Mouse (Mus musculus) lung, adult 2 months (tissue): ENCODE results near the gene Ccp110. TPM values are rescaled to one million over a fixed set of nuclear protein-coding genes. Genes with fewer than 3 reads are reported as not detected.

Source experiments
- DNase-seq: peaks from one replicate; pipeline ENCODE4 v3.0.0; 2022
- H3K4me1 ChIP-seq: fragments of 200-500 bp; 2 replicates; pipeline ENCODE4 v1.6.1; 2011; ENCODE audit warnings: low read length; ENCODE audit not compliant: control insufficient read depth, insufficient read depth
- H3K4me3 ChIP-seq: fragments of 200-500 bp; replicated peaks from 2 replicates; pipeline ENCODE3; 2011; ENCODE audit warnings: low read depth, mild to moderate bottlenecking, control low read depth, low read length; ENCODE audit errors: extremely low read depth
- CTCF ChIP-seq: fragments of 200-500 bp; IDR thresholded peaks from 2 replicates; pipeline ENCODE4 v1.5.1; 2011; ENCODE audit warnings: mild to moderate bottlenecking, low read length, control low read depth; ENCODE audit not compliant: insufficient read depth
- POLR2A ChIP-seq: fragments of 200-500 bp; IDR thresholded peaks from 2 replicates; pipeline ENCODE4 v1.6.1; 2011; ENCODE audit warnings: low read depth, mild to moderate bottlenecking, control low read depth, low read length, borderline replicate concordance; ENCODE audit errors: extremely low read depth
- WGBS: fragments of 180-500 bp; shearing (Covaris S2); methylation state at CpG from one replicate; pipeline ENCODE4 v1.1.7; 2018; 5-methylcytosine and 5-hydroxymethylcytosine counted together
- polyA plus RNA-seq: library from polyadenylated mRNA; depleted of rRNA; stranded (reverse); fragments of >200 nt; gene quantifications from 2 replicates; pipeline ENCODE4 v1.2.3, GENCODE M21; 2012

Gene Ccp110
- polyA plus RNA-seq, 1 experiment = 6.8 TPM

GRCm38 (mm10) chr7:118718066-118718465, 5.7 kb downstream of the Ccp110 start:
- 90% methylated on average over 4 of the region's 4 CpGs for WGBS
- no peak for TF ChIP-seq CTCF
- TF ChIP-seq POLR2A = no peak
- Histone ChIP-seq H3K4me1 (no peaks in the 10 kb centered on the region), H3K4me3 (no peak overlapping the region)
- DNase-seq = no peak

- 79% methylated on average over 9 of the region's 9 CpGs for WGBS
- no peak overlapping the region for H3K4me3 ChIP-seq
- peak; percentile 70 for DNase-seq
- H3K4me1 ChIP-seq = peaks cover 3% of the 10 kb centered on the region; the same call in 1 of the 2 replicates
- TF ChIP-seq POLR2A (no peak), CTCF (no peak)
These were observed 11.6 kb downstream of the Ccp110 start for GRCm38 (mm10) chr7:118723927-118724326.

DNA sequence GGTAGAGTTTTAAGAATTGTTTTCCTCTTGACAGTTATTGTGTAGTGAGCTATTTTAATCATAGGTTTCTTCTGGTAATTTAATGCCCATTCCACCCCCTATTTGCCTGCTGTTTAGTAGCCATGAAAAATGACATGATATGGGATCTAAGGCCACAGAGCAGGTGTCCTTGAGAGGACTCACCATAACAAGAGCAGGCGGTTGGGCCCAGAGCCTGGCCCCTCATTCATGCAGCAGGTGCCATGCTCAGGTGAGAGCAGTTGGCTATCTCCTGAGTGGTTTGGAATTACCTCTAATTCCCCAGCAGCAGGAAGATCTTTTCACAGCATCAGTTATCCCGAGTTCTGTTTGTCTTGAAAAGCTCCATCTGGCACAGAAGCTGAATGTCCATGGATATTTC, 13.1 kb downstream of the Ccp110 start:
- no peak for DNase-seq
- Histone ChIP-seq H3K4me1 (peaks cover 3% of the 10 kb centered on the region; the same call in 1 of the 2 replicates), H3K4me3 (no peak overlapping the region)
- WGBS = 75% methylated on average over 2 of the region's 2 CpGs
- no peak for TF ChIP-seq CTCF
- TF ChIP-seq POLR2A = no peak

- 92% methylated on average over 13 of the region's 13 CpGs for WGBS
- H3K4me3 ChIP-seq = no peak overlapping the region
- H3K4me1 ChIP-seq = peaks cover 3% of the 10 kb centered on the region; the same call in 1 of the 2 replicates
- TF ChIP-seq POLR2A (no peak), CTCF (no peak)
- no peak for DNase-seq
These were observed 16.7 kb downstream of the Ccp110 start for GRCm38 (mm10) chr7:118728846-118729587.

DNA sequence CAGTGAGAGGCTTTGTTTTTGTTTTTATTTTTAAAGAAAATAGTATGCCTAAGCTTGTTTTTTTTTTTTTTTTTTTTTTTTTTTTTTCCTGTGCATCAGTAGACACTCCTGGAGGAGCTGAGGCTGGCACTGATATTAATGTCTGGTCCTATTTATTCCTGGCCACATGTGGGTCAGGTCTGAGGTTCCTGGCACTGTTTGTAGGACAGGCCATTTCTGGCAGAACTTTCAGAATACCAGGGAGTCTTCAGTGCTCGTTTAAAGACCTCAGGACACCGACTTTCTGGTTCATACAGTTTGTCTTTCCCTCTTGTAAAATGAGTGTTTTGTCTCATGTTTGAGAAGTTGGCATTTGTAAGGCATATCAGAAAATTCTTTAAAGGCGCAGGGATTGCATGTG, 19.4 kb downstream of the Ccp110 start:
- no peak for TF ChIP-seq POLR2A
- no peak for TF ChIP-seq CTCF
- Histone ChIP-seq H3K4me1 (no peaks in the 10 kb centered on the region), H3K4me3 (no peak overlapping the region)
- WGBS = 85% methylated on average over 3 of the region's 3 CpGs
- no peak for DNase-seq

- no peak for DNase-seq
- TF ChIP-seq POLR2A (no peak), CTCF (no peak)
- whole genome bisulfite sequencing = 95% methylated on average over 13 of the region's 13 CpGs
- Histone ChIP-seq H3K4me1 (no peaks in the 10 kb centered on the region), H3K4me3 (no peak overlapping the region)
These were observed 20.9 kb downstream of the Ccp110 start for GRCm38 (mm10) chr7:118733225-118733624.

GRCm38 (mm10) chr7:118738730-118739129, 26.4 kb downstream of the Ccp110 start:
- no peak for DNase-seq
- H3K4me1 ChIP-seq = peaks cover 5% of the 10 kb centered on the region; the same call in 1 of the 2 replicates
- no peak for TF ChIP-seq POLR2A
- no peak for TF ChIP-seq CTCF
- H3K4me3 ChIP-seq = no peak overlapping the region
- 73% methylated on average over 1 of the region's 1 CpGs for WGBS

DNA sequence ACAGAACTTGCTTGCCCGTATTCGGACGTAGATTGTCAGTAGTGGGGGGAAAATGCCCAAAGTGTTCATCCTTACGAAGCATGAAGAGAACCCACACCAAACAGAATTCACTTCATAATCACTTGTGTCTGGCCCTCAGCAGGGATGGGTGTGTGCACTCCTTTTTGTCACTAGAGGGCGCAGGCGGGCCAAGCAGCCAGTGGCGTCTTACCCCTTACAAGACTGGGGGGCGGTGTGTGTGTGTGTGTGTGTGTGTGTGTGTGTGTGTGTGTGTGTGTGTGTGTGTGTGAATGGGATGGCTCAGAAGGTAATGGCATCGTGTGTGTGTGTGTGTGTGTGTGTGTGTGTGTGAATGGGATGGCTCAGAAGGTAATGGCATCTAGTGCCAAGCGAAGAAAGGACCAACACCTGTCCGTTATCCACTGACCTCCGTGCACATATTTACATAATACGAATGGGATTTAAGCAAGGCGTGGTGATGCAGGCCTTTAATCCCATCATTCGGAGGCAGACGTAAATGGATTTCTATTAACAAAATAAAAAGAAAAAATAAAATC, 27.7 kb downstream of the Ccp110 start, which contains the start of gene Vps35l:
Vps35l (plus strand) TSS at position 252 of the 557 bp plus-strand sequence.
- DNase-seq = peak; percentile 61
- H3K4me1 ChIP-seq = peaks cover 5% of the 10 kb centered on the region; the same call in 1 of the 2 replicates
- H3K4me3 ChIP-seq = peak within 1 kb of the TSS; percentile 93
- WGBS = 1% methylated on average over 16 of the region's 16 CpGs
- TF ChIP-seq POLR2A = no peak
- TF ChIP-seq CTCF = peak; percentile 68

- DNase-seq = peak; percentile 94
- Histone ChIP-seq H3K4me3 (peak overlapping the region; percentile 93), H3K4me1 (peaks cover 5% of the 10 kb centered on the region; the same call in 1 of the 2 replicates)
- WGBS = 2% methylated on average over 41 of the region's 41 CpGs
- TF ChIP-seq POLR2A = peak; percentile 63; the same call in 1 of the 2 replicates
- no peak for TF ChIP-seq CTCF
These were observed 28.4 kb downstream of the Ccp110 start for GRCm38 (mm10) chr7:118740532-118741338.

DNA sequence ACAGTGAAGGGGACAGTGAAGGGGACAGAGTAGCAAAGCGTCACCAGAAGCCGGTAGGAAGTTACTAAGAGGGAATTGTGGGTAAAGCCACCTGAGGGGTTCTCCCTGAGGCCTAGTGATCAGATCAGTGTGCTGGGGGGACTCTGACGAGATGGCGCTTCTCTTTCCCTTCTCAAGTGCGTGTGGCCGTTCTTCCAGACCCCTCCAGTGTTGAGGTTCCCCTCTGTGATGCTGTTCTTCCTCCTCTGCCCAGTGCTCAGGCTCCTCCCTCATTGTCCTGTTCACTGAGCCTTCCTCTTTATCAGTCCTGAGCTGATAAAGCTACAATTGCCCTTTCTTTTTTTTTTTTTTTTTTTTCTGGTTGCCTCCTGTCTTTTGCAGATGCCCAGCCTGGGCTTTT, 29.9 kb downstream of the Ccp110 start:
- TF ChIP-seq POLR2A (no peak), CTCF (no peak)
- peaks cover 5% of the 10 kb centered on the region; the same call in 1 of the 2 replicates for H3K4me1 ChIP-seq
- H3K4me3 ChIP-seq = no peak overlapping the region
- no peak for DNase-seq
- WGBS = 83% methylated on average over 6 of the region's 6 CpGs
